Mouse (Mus musculus) stomach, postnatal 0 days (tissue): ENCODE data around the gene Ndrg4. TPM values are rescaled to one million over a fixed set of nuclear protein-coding genes. Genes with fewer than 3 reads are reported as not detected.

Experiments used
- ATAC-seq: fragments of 200-750 bp; cut with Nextera tagmentation; 2 replicates; pipeline ENCODE4 v1.8.0; 2017; ENCODE audit not compliant: low FRiP score, low TSS enrichment
- DNase-seq: peaks from one replicate; pipeline ENCODE4 v3.0.0-alpha.2; 2016; ENCODE audit warnings: low spot score
- H3K27ac ChIP-seq: fragments of 300-500 bp; sonication (generic); replicated peaks from 2 replicates; pipeline ENCODE4 v1.5.1; 2014; ENCODE audit warnings: mild to moderate bottlenecking, control low read depth
- H3K27me3 ChIP-seq: fragments of 300-500 bp; sonication (generic); 2 replicates; pipeline ENCODE4 v1.6.1; 2014; ENCODE audit warnings: low read length; ENCODE audit not compliant: control insufficient read depth, insufficient read depth
- H3K36me3 ChIP-seq: fragments of 300-500 bp; sonication (generic); 2 replicates; pipeline ENCODE4 v1.6.1; 2014; ENCODE audit warnings: low read length, mixed read lengths; ENCODE audit not compliant: control insufficient read depth, insufficient read depth
- H3K4me1 ChIP-seq: fragments of 300-500 bp; sonication (generic); replicated peaks from 2 replicates; pipeline ENCODE4 v1.6.1; 2014; ENCODE audit warnings: antibody characterized with exemption; ENCODE audit not compliant: control insufficient read depth, insufficient read depth
- H3K4me2 ChIP-seq: fragments of 300-500 bp; sonication (generic); replicated peaks from 2 replicates; pipeline ENCODE4 v1.6.1; 2014; ENCODE audit warnings: low read depth, mild to moderate bottlenecking, control low read depth, moderate library complexity
- H3K4me3 ChIP-seq: fragments of 300-500 bp; sonication (generic); 2 replicates; pipeline ENCODE4 v1.5.1; 2014; ENCODE audit warnings: low read depth, low read length, control low read depth
- H3K9ac ChIP-seq: fragments of 300-500 bp; sonication (generic); 2 replicates; pipeline ENCODE4 v1.6.1; 2014; ENCODE audit warnings: mild to moderate bottlenecking, low read length, control low read depth, mixed read lengths
- H3K9me3 ChIP-seq: fragments of 300-500 bp; sonication (generic); 2 replicates; pipeline ENCODE4 v1.6.1; 2016; ENCODE audit warnings: low read length; ENCODE audit not compliant: control insufficient read depth
- CTCF ChIP-seq: IDR thresholded peaks from 2 replicates; pipeline ENCODE4 v1.5.1; 2016; ENCODE audit warnings: antibody characterized with exemption, low read depth, mild to moderate bottlenecking, moderate library complexity
- EP300 ChIP-seq: optimal IDR thresholded peaks from 2 replicates; pipeline ENCODE3; 2016; ENCODE audit warnings: antibody characterized with exemption
- WGBS: fragments of 180-500 bp; shearing (Covaris S2); extraction: QIAGEN DNeasy Blood & Tissue Kit; methylation state at CpG from one replicate; pipeline ENCODE4 v1.1.7; 2014; 5-methylcytosine and 5-hydroxymethylcytosine counted together
- microRNA-seq: library from miRNA; unstranded; fragments of <30 nt; microRNA quantifications from one replicate; pipeline ENCODE4, GENCODE M21; 2016
- polyA plus RNA-seq: library from polyadenylated mRNA; unstranded; fragments of >200 nt; fragmentation: Nextera tagmentation; extraction: Ambion mirVana; gene quantifications from 2 replicates; pipeline ENCODE4 v1.2.1, GENCODE M21; 2015

The Ndrg4 gene
- polyA plus RNA-seq, 1 experiment from 2014 or later: 17.1 TPM

GRCm38 (mm10) chr8:95760323-95760722, 83.5 kb downstream of the Ndrg4 start:
- H3K9me3 ChIP-seq: no peaks in the 10 kb centered on the region
- H3K4me2 ChIP-seq: no peak overlapping the region
- H3K4me1 ChIP-seq: no peaks in the 10 kb centered on the region
- H3K9ac ChIP-seq: no peak overlapping the region
- no peak for ATAC-seq
- H3K4me3 ChIP-seq: no peak overlapping the region
- peaks cover 22% of the 10 kb centered on the region for H3K36me3 ChIP-seq
- H3K27ac ChIP-seq: no peak overlapping the region
- no peak for DNase-seq
- no peaks in the 10 kb centered on the region for H3K27me3 ChIP-seq
- 42% methylated on average over 6 of the region's 6 CpGs for WGBS
- no peak for TF ChIP-seq CTCF
- no peak for TF ChIP-seq EP300

- Histone ChIP-seq H3K9me3 (no peaks in the 10 kb centered on the region), H3K4me1 (no peaks in the 10 kb centered on the region), H3K4me3 (no peak overlapping the region), H3K9ac (no peak overlapping the region), H3K27ac (no peak overlapping the region), H3K36me3 (peaks cover 24% of the 10 kb centered on the region), H3K27me3 (no peaks in the 10 kb centered on the region), H3K4me2 (no peak overlapping the region)
- 82% methylated on average over 1 of the region's 1 CpGs for WGBS
- no peak for DNase-seq
- ATAC-seq: no peak
- TF ChIP-seq CTCF (0 out of 2 replicates have a peak, but pooled peaks have one; percentile 12), EP300 (no peak)
Observed at GRCm38 (mm10) chr8:95764133-95764532, 87.4 kb downstream of the Ndrg4 start.

Small RNAs within 50 kb of the gene (microRNA-seq; reads per million reads assigned to microRNA genes)
- gene Mir7073: 0.96 reads per million

Other genes with a start within 250 kb of the Ndrg4 start
- gene Cfap20, start 242.1 kb upstream of the Ndrg4 start, polyA plus RNA-seq: 85.5 and 85.7 TPM in 2 replicates
- 7.3 and 7.9 TPM in 2 replicates for gene Csnk2a2, start 186.9 kb upstream of the Ndrg4 start, polyA plus RNA-seq
- 0.42 and 0.62 TPM in 2 replicates for gene Ccdc113, start 142.9 kb upstream of the Ndrg4 start, polyA plus RNA-seq
- not detected in 2 replicates for gene Prss54, start 100.6 kb upstream of the Ndrg4 start, polyA plus RNA-seq
- 4.7 and 5.0 TPM in 2 replicates for gene Gins3, start 43.5 kb upstream of the Ndrg4 start, polyA plus RNA-seq
- gene Setd6, start 38.9 kb downstream of the Ndrg4 start, polyA plus RNA-seq: 19.9 and 23.7 TPM in 2 replicates
- 17.4 and 18.0 TPM in 2 replicates for gene Cnot1, start 130.5 kb downstream of the Ndrg4 start, polyA plus RNA-seq
- 308 and 333 TPM in 2 replicates for gene Sap18b, start 148.4 kb downstream of the Ndrg4 start, polyA plus RNA-seq
- 9.1 and 9.5 TPM in 2 replicates for gene Slc38a7, start 176.6 kb downstream of the Ndrg4 start, polyA plus RNA-seq
- 95.8 and 101 TPM in 2 replicates for gene Got2, start 211.6 kb downstream of the Ndrg4 start, polyA plus RNA-seq